Mouse (Mus musculus) cerebellum, adult 11 months (tissue): ENCODE data around the gene Mob1a.

Source experiments
- DNase-seq: peaks from one replicate; pipeline ENCODE4 v3.0.0; 2022

Gene Mob1a

GRCm38 (mm10) chr6:83392166-83392780 is 66.5 kb downstream of the Mob1a start:
- DNase-seq, result no peak
